Mouse (Mus musculus): ENCODE results near the gene Zfp449. TPM values are rescaled to one million over a fixed set of nuclear protein-coding genes. Genes with fewer than 3 reads are reported as not detected.

The Zfp449 gene
- polyA plus RNA-seq, 1 experiment, result not detected

DNA sequence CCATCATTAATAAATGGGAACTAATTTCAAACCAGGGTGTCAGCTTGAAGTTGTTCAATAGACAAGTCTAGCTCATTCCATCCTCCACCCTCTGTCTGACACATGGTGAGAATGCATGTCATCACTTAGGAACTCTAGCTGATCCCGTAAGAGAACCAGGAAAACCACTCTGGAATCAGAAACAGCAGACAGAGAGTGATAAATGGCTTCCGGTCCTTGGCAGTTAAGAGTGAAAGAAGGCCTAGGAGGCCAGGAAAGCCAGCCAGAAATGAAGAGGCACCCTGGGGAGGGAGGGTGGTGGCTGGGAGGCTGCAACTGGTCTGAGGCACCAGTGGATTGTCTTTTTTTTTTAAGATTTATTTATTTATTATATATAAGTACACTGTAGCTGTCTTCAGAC lies 34.7 kb downstream of the Zfp449 start:
- Histone ChIP-seq H3K4me1 (ENCODE audit: control insufficient read depth) (no peaks in the 10 kb centered on the region), H3K36me3 (ENCODE audit: control insufficient read depth) (no peaks in the 10 kb centered on the region), H3K9me3 (ENCODE audit: control insufficient read depth, low read length) (no peaks in the 10 kb centered on the region), H3K27me3 (ENCODE audit: control insufficient read depth) (no peaks in the 10 kb centered on the region), H3K4me3 (replicated peaks) (no peak overlapping the region)
- TF ChIP-seq TAL1 (IDR thresholded peaks at IDR 0.05; ENCODE audit: low read length), result no peak
- TF ChIP-seq GATA1 (IDR thresholded peaks at IDR 0.05; ENCODE audit: low read length), result no peak

GRCm38 (mm10) chrX:56384142-56384541 lies 37.9 kb downstream of the Zfp449 start:
- H3K4me3 ChIP-seq (replicated peaks), result no peak overlapping the region
- TF ChIP-seq GATA1 (IDR thresholded peaks at IDR 0.05; ENCODE audit: low read length) (no peak), TAL1 (IDR thresholded peaks at IDR 0.05; ENCODE audit: low read length) (no peak)
- no peaks in the 10 kb centered on the region for H3K9me3 ChIP-seq (ENCODE audit: control insufficient read depth, low read length)
- no peaks in the 10 kb centered on the region for H3K27me3 ChIP-seq (ENCODE audit: control insufficient read depth)
- no peaks in the 10 kb centered on the region for H3K4me1 ChIP-seq (ENCODE audit: control insufficient read depth)
- no peaks in the 10 kb centered on the region for H3K36me3 ChIP-seq (ENCODE audit: control insufficient read depth)

GRCm38 (mm10) chrX:56404646-56405045 lies 58.4 kb downstream of the Zfp449 start:
- no peaks in the 10 kb centered on the region for H3K27me3 ChIP-seq (ENCODE audit: control insufficient read depth)
- no peaks in the 10 kb centered on the region for H3K9me3 ChIP-seq (ENCODE audit: control insufficient read depth, low read length)
- H3K4me1 ChIP-seq (ENCODE audit: control insufficient read depth), result no peaks in the 10 kb centered on the region
- no peak for TF ChIP-seq TAL1 (IDR thresholded peaks at IDR 0.05; ENCODE audit: low read length)
- TF ChIP-seq GATA1 (IDR thresholded peaks at IDR 0.05; ENCODE audit: low read length), result no peak
- no peak overlapping the region for H3K4me3 ChIP-seq (replicated peaks)
- H3K36me3 ChIP-seq (ENCODE audit: control insufficient read depth), result no peaks in the 10 kb centered on the region

GRCm38 (mm10) chrX:56405482-56405881 lies 59.3 kb downstream of the Zfp449 start:
- Histone ChIP-seq H3K4me1 (ENCODE audit: control insufficient read depth) (no peaks in the 10 kb centered on the region), H3K9me3 (ENCODE audit: control insufficient read depth, low read length) (no peaks in the 10 kb centered on the region), H3K4me3 (replicated peaks) (no peak overlapping the region), H3K27me3 (ENCODE audit: control insufficient read depth) (no peaks in the 10 kb centered on the region), H3K36me3 (ENCODE audit: control insufficient read depth) (no peaks in the 10 kb centered on the region)
- TF ChIP-seq GATA1 (IDR thresholded peaks at IDR 0.05; ENCODE audit: low read length) (no peak), TAL1 (IDR thresholded peaks at IDR 0.05; ENCODE audit: low read length) (no peak)

GRCm38 (mm10) chrX:56406128-56406527 lies 59.9 kb downstream of the Zfp449 start:
- Histone ChIP-seq H3K9me3 (ENCODE audit: control insufficient read depth, low read length) (no peaks in the 10 kb centered on the region), H3K27me3 (ENCODE audit: control insufficient read depth) (no peaks in the 10 kb centered on the region), H3K36me3 (ENCODE audit: control insufficient read depth) (no peaks in the 10 kb centered on the region), H3K4me1 (ENCODE audit: control insufficient read depth) (no peaks in the 10 kb centered on the region), H3K4me3 (replicated peaks) (no peak overlapping the region)
- TF ChIP-seq GATA1 (IDR thresholded peaks at IDR 0.05; ENCODE audit: low read length) (no peak), TAL1 (IDR thresholded peaks at IDR 0.05; ENCODE audit: low read length) (no peak)

Other genes with a start within 250 kb of the Zfp449 start
- not detected in 2 replicates for gene 3830403N18Rik, start 209.8 kb upstream of the Zfp449 start, polyA plus RNA-seq (2012)
- not detected in 2 replicates for gene Gm773, start 133.5 kb upstream of the Zfp449 start, polyA plus RNA-seq (2012)
- not detected in 2 replicates for gene Smim10l2a, start 28.2 kb downstream of the Zfp449 start, polyA plus RNA-seq (2012)
- not detected in 2 replicates for gene Gm2174, start 101.6 kb downstream of the Zfp449 start, polyA plus RNA-seq (2012)
- gene Ints6l, start 108.5 kb downstream of the Zfp449 start, polyA plus RNA-seq (2012), result 2.0 and 2.1 TPM in 2 replicates
- not detected in 2 replicates for gene Gm10477, start 178.3 kb downstream of the Zfp449 start, polyA plus RNA-seq (2012)
- not detected in 2 replicates for gene Gm648, start 203.2 kb downstream of the Zfp449 start, polyA plus RNA-seq (2012)

Data from erythroblast, embryonic 14.5 days (primary cell).